ENCODE assay signal across 18 mouse cellular contexts in the genomic region with DNA sequence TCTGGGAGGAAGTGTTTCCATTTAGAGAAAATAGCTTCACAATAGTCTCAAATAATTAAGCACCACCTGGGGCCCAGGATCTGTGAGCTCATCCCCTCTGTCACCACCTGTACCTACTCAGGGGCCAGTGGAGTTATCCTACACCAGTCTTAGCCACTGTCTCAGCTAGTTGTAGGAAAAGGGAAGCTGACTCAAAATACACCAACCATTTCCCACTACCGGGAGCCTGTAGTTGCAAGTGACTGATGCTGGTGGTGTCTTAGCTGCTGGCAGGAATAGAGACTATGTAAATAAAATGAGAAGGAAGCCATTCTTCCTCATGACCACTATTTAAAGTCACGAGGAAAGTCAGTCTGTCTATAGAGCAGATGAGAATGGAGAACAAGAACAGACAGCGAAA.
"Had no signal": no experiment of that assay in that cellular context is flagged by ENCODE, and none has a peak within 500 bp of the region (broad histone marks: within the 10 kb centered on the region; RNA-seq: fewer than 3 reads in every experiment).

No protein-coding gene starts in this region.

- H3K4me2 ChIP-seq: lung, embryonic 15.5 days; midbrain, embryonic 11.5 days; midbrain, embryonic 13.5 days; midbrain, embryonic 15.5 days; neural tube, embryonic 12.5 days had no signal

- H3K27ac ChIP-seq: lung, embryonic 15.5 days; macrophage; midbrain, embryonic 13.5 days; midbrain, embryonic 15.5 days; neural tube, embryonic 12.5 days had no signal

- H3K36me3 ChIP-seq: lung, embryonic 15.5 days; midbrain, embryonic 13.5 days; midbrain, embryonic 15.5 days; neural tube, embryonic 12.5 days had no signal

- H3K4me3 ChIP-seq: lung, embryonic 15.5 days; megakaryocyte, embryonic 14.5 days; midbrain, embryonic 13.5 days; midbrain, embryonic 15.5 days; neural tube, embryonic 12.5 days had no signal

- H3K27me3 ChIP-seq: lung, embryonic 15.5 days; megakaryocyte, embryonic 14.5 days; midbrain, embryonic 13.5 days; midbrain, embryonic 15.5 days; neural tube, embryonic 12.5 days had no signal

- H3K9ac ChIP-seq: liver, postnatal 0 days; lung, embryonic 15.5 days; midbrain, embryonic 13.5 days; midbrain, embryonic 15.5 days; neural tube, embryonic 12.5 days had no signal

- H3K9me3 ChIP-seq: lung, embryonic 15.5 days; megakaryocyte, embryonic 14.5 days; midbrain, embryonic 13.5 days; midbrain, embryonic 15.5 days; neural tube, embryonic 12.5 days had no signal

- H3K4me1 ChIP-seq: lung, embryonic 15.5 days; midbrain, embryonic 13.5 days; midbrain, embryonic 15.5 days; neural tube, embryonic 12.5 days had no signal

- DNase-seq: liver, postnatal 0 days; lung, adult 2 months; lung, postnatal 14 days; lung, postnatal 36 days; right cerebral cortex, postnatal 25 days; right cerebral cortex, postnatal 4 days; spleen, adult 18-20 months; thymus, adult 2 months; thymus, postnatal 25 days; thymus, postnatal 4 days had no signal

- ATAC-seq: liver, postnatal 0 days; lung, postnatal 0 days; midbrain, embryonic 13.5 days; midbrain, embryonic 15.5 days had no signal
